Mouse (Mus musculus): ENCODE data around the gene Cct7.
A peak's percentile ranks its signal among the peaks of the same experiment; 100 is the strongest.

Gene Cct7

DNA sequence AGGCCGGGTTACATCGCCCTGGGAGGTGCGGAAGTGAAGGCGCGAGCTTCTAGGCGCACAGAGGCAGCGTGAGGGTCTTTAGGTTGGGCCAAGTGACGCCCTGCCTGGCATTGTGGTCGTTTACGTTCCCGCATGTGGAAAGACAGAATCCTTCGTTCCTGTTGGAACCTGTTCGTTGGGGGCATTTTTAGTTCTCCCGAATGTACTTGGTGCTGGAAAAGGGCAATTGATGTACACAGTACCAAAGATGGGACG lies 1.0 kb downstream of the Cct7 start:
- no peak for DNase-seq (ENCODE audit: low read depth, low spot score)

DNA sequence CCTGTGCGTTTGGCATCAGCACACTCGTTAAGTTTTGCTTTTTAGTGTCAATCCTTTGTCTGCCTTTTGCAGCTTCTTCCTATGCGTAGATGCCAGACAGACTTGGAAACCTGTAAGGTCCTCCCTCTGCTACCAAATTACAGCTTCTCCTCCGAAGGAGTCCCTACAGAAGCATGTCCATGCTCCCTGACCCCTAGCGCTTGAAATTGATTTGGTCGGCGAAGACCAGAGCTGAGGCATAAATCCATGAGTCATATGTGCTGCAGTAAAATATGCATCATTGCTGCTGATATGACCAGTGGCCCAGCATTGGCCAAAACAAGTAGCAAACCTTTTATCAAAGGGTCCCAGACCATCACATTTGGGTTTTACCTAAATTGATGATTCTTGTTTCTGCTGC lies 1.5 kb downstream of the Cct7 start:
- DNase-seq (ENCODE audit: low read depth, low spot score), result no peak

DNA sequence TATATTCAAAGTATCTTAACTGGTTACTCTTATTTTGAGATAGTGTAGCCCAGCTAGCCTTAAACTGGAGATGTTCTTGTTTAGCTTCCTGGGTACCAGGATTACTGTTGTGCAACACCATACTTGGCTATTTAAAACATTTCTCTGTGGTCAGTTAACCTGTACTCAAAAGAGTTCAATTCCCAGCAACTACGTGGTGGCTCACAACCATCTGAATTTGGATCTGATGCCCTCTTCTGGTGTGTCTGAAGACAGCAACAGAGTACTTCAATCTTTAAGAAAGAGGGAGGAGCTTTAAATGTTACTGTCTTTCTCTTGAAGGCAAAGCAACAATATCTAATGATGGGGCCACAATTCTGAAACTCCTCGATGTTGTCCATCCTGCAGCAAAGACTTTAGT lies 8.3 kb downstream of the Cct7 start:
- no peak for DNase-seq (ENCODE audit: low read depth, low spot score)

DNA sequence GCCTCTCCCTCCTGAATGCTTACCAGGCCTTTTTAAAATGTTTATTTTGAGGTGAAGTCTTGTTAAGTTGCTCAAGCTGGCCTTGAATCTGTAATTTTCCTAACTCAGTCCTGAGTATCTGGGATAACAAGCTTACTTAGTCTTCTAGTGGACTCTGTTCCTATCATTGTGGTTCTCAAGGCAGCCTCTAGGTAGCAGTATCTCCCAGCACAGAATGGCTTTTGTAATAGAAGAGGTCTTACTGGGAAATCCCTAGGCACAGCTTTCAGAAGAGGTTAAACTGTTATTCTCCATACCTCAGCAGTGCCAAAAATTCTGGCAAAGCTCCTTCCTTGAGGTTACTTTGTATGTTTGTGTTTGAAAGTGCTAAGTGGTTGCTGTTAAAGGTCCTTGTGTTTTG lies 14.1 kb downstream of the Cct7 start:
- DNase-seq (ENCODE audit: low read depth, low spot score), result peak; percentile 74

DNA sequence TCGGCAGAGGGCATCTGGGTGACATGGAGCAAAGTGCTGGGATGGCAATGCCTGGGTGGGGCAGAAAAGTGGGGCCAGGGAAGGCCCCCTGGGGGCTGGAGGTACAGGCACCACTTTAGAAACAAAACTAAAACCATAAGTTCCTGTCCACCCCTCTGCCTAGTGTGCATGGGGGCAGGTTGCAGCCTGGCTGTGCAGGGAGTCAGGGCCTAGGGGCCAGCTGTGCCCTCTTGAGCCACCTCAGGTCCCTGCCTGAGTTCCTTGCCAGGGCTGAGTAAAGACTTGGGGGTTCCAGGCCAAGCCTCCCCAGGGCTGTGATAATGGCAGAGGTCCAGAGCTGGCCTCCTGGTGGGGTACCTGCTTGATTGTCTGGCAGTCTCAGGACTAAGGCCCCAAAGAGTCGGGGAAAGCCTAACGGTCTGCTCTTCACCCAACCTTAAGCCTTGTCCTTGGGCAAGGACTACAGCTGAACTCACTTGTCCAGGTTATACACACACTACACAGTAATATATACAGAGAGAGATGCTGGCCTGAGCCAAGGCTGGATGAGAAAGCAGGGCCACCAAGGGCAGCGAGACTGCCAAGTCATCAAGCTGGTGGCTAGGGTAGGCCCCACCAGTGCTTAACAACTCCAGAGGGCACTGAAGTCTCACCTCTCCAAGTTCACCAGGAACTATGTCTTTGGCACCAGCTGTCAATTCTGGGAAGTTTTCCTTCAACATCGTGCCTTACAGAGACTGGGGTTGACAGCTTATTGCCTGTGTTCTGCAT lies 18.5 kb downstream of the Cct7 start:
- DNase-seq (ENCODE audit: low read depth, low spot score), result no peak

DNA sequence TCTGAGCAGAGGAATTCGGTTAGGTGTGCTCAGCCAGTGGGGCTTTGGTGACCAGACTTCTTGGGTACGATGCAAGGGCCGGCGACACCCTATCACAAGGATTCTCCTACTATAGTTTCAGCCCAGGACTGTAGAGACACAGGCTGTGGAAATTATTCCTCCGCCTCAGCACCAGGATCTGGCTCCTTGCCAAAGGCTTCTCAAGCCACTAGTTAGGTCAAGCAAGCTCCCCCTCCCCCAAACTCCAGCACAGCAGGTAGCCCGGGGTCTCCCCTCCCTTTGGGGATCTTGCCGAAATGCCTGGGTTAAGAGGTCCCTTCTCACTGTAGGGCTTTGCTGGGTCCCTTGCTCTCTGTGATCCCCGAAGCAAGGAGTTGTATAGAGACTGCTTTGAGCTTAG lies 20.6 kb downstream of the Cct7 start:
- no peak for DNase-seq (ENCODE audit: low read depth, low spot score)

DNA sequence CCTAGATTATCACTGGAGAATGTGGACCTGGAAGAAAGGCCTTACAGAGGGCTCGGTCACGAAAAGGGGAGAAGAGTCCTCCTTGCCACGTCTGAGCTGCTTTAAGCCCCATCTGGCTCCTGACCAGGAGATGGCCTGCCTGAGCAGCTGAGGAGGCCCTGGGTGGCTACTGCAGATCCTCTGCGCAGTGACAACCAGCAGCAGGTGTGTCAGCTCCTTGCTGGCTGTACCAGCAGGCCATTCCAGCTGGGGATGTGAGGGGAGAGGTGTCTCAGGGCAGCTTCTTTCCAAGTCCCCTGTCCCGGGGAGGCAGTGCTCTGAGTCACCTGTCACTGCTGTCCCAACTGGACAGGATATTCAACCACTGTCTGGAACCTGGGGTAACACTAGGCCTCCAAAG lies 21.2 kb downstream of the Cct7 start:
- DNase-seq (ENCODE audit: low read depth, low spot score), result no peak

DNA sequence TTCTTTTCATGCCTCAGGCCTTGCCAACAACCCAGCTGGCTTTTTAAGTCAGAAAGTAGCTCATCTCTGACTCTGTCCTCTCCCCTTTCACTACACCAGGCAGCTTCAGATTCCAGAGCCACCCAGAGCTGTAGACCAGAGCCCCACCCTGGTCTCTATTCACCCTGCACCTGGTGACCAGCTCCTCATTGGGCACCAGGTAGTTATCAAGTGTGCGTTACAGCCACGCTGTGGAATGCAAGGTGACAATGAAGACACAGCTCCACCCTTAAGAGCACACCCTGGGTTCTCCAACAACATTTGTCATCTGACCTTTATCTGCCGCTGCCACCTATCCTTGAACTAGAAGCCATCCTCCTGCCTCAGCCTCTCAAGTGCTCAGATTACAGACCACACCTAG lies 24.3 kb downstream of the Cct7 start:
- no peak for DNase-seq (ENCODE audit: low read depth, low spot score)

DNA sequence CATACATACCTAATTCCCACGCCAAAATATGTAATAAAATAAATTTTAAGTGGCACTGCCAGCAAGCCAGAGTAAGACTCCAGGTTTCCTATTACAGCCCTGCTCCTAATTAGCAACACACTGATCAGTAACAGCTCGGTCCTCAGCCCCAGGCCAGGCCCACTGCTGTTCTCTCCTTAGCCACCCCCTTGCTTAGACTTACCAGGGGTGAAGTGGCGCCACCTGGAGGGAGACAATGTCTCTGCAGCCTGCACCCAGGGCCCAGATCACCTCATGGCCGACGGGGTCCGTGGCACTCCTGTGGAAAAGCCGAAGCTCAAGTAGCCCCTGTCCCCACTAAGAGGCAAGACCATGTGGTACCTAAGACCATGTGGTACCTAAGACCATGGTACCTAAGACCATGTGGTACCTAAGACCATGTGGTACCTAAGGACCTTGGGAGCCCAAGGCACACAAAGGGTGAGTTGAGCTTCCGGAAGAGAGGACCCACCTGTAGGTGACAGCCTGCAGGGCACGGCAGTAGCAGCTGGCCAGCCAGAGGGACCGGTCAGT lies 26.1 kb downstream of the Cct7 start:
- peak; percentile 45 for DNase-seq (ENCODE audit: low read depth, low spot score)

DNA sequence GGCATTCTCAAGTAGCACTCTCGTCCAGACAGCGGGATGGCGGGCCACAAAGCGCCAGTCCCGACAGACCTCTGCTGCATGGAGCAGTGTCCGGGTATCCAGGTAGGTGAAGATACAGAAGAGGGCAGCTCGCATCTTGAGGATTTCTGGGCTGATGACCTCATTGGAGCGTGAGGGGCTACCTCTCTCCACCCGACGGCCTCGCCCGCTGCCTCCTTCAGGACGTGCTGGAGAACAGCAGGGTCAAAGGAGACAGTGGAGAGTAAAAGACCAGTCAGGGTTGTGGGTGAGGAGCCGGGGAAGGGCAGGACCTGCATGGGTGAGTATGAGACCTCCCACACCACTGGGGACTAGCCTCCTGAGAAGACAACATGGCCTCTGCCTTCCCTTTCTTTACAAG lies 27.1 kb downstream of the Cct7 start:
- no peak for DNase-seq (ENCODE audit: low read depth, low spot score)

DNA sequence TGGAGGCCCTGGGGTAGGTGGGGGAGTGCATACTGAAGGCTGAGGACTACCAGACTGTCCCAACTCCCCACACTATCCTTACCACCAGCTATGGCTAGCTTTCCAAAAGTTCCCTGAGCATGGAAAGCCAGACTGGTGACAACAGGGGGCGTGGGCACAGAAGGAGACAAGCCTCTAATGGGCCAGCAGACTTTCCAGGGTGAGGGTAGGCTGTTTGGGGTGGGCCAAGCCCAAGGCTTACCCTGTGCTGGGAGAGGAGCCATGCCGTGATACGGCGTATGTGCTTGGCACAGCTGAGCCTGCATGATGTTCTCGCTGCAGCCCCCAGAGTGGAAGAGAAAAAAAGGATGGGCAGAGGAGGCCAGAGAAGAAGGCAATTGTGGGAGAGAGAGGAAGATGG lies 28.7 kb downstream of the Cct7 start:
- peak; percentile 58 for DNase-seq (ENCODE audit: low read depth, low spot score)

DNA sequence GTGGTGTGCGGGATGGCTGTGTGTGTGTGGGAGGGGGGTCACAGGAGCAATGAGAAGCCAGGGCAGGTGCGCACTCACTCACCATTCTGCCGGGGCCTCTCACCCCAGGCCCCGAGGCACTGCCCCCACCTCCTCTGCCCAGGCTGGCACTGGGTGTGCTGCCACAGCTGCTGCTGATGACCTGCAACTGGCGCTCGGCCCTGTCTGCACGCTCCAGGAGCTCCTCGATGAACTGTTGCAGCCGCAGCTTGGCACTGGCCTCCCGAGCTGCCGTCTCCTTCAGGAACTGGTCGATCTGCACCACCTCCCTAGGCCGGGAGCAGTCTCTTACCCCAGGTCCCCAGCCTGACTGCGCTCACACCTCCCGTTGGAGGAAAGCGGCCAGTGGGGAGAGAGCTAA lies 29.4 kb downstream of the Cct7 start:
- no peak for DNase-seq (ENCODE audit: low read depth, low spot score)

DNA sequence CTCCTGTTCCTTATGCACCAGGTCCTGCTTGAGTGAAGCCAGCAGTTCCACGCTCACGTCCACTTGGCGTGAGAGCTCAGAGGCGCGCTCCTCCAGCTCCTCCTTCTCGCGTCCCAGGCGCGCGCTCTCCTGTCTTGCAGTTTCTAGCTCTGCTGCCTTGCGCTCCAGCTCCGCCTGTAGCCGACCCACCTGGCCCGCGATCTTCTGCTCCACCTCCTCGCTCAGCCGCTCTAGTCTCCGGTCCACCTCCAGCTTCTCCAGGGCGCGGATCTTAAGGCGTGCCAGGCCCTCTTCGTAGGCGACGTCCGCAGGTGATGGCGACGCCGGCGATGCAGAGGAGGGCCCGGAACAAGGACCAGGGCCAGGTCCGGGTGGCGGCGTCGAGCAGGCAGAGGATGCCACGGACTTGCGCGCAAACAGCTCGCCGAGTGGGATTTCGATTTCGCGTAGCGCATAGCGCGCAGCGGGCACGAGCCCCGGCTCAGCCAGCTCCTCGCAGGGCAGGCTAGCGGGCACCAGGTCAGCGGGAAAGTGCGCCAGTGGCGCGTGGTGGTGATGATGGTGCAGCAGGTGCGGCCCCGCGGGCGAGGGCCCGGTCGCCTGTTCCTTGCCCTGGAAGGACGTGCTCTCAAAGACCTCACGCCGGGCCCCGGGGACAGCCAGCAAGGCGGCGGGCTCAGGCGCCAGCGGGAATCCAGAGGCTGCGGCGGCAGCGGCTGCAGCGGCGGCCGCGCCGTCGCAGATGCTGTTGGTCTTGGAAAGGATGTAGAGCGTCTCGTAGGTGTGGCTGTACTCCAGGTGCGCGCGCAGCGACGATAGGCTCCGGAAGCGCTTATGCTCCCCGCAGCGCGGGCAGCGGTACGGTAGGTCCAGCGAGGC lies 32.8 kb downstream of the Cct7 start:
- peak; percentile 59 for DNase-seq (ENCODE audit: low read depth, low spot score)

DNA sequence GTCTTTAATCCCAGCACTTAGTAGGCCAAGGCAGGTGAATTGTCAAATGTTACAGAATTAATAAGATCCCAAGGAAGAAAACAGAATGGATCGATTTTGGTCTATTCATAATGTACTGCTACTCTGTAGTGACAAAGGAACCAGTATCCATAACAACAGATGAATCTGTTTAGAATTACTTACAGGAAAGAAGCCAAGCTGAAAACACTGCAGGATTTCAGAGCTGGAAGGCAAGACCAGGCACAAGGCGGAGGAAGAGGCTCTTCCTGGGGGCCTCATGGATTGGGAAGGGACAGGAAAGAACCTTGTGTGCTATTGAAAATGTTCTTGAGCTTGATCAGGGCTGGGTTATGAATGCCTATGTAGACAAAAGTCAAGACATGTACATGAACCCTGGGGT lies 34.4 kb downstream of the Cct7 start:
- DNase-seq (ENCODE audit: low read depth, low spot score), result no peak

DNA sequence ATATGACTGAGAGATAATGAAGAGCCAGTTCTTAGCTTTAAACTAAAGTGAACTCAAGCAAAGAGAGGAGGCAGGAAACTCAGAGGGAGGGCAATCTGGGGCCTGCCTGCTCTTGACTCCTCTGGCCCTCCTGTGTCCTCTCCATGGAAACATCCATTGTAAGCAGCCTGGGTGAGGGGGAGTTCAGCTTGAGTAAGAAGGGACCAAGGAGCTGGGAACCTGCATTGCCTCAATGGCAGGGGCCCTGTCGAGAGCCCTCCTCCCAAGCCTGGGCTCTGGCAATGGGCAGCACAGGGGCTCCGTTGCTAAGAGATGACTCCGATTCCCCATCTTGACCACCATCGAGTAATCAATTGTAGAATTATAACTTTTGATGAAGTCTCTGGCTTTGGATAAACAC lies 37.2 kb downstream of the Cct7 start:
- DNase-seq (ENCODE audit: low read depth, low spot score), result no peak

DNA sequence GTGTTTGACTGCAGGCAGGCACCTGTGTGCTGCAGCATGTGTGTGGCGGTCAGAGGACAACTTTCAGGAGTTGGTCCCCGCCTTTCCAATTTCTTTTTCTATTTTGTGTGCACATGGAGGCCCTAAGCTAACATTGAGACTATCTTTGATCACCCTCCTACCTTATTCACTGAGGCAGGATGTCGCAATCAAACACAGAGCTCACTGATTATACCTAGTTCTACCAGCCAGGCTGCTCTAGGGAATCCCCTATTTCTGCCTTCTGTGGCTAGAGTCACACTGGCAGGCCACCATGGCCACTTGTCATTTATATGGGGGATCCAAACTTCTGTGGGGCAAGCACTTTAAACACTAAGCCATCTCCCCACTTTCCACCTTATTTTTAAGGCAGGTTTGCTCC lies 38.4 kb downstream of the Cct7 start:
- no peak for DNase-seq (ENCODE audit: low read depth, low spot score)

DNA sequence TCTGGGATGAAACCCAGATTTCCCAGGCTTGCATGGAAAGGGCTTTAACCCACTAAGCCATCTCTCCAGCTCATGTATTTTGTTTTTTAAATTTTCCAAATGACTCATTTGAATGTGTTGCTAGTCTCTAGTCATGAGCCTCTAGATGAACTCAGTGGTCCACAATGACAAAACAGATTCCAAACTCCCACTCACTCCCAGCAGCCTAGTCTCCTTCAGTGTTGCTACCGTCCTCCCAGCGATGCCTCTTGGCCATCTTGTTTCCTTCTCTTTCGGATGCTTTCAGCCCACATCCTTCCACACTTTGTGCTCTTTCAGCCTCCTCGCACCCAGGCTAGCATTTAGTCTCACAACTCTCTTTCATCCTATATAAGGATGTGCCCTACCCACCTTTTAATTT lies 38.9 kb downstream of the Cct7 start:
- peak; percentile 68 for DNase-seq (ENCODE audit: low read depth, low spot score)

DNA sequence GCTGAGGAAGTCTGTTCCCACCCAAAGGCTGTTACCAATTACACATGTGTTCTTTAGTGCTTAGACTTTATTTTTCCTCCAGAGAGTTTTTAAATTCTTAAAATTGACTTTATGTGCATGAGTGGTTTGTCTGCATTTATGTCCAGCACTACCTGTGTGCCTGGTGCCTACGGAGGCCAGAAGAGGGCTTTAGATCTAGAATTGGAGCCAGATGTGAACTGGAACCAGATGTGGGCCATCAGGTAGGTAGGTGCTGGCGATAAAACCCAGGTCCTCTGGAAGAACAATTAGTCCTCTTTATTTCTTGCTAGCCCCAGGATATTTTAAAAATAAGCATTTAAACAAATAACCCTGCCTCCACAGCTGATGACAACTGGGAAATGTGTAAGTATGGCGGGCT lies 40.3 kb downstream of the Cct7 start:
- no peak for DNase-seq (ENCODE audit: low read depth, low spot score)

DNA sequence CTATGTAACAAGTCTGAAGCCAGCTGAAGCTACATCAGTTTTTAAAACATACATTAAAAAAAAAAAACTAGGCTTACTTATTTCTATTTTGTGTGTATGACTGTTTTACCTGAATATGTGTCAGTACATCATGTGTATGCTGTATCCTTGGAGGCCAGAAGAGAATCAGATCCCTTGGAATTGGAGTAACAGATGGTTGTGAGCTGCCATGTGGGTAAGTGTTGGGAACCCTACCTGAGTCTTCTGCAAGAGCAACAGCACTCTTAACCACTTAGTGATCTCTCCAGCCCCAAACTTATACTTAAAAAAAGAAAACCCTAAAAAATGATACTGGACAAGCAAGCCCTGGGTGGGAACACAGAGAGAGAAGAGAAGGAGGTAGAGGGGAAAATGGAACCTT lies 45.7 kb downstream of the Cct7 start:
- peak; percentile 54 for DNase-seq (ENCODE audit: low read depth, low spot score)

DNA sequence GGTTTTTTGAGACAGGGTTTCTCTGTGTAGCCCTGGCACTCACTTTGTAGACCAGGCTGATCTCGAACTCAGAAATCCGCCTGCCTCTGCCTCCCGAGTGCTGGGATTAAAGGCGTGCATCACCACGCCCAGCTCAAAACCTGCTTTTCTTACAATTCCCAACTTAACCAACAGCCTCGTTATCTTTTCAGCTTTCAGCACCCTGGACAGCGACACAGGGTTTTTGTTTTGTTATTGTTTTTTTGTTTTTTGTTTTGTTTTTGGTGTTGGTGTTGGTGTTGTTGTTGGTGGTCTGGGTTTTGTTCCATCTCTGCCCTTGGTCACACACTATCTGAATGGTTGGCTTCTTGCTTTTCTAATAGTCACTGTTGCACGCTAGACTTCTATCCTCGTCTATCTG lies 46.8 kb downstream of the Cct7 start:
- DNase-seq (ENCODE audit: low read depth, low spot score), result no peak

DNA sequence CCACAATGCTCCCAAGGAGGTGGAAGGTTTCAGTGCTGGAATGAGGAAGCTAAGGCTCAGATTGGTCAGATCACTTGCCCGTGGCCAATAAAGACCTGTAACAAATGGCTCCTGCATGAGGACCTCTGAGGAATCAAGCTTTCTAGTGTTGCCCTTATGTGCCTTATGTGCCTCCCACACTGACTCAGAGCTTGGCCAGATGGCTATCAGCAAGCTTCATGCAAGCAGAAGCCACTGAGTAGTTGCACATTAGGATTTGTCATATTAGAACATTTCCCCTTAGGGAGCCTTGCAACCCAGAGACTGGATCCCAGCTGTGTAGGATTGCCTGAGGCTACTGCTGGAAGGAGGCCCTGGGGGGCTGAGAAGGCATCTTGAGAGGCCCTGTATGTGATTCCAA lies 49.1 kb downstream of the Cct7 start:
- peak; percentile 73 for DNase-seq (ENCODE audit: low read depth, low spot score)

DNA sequence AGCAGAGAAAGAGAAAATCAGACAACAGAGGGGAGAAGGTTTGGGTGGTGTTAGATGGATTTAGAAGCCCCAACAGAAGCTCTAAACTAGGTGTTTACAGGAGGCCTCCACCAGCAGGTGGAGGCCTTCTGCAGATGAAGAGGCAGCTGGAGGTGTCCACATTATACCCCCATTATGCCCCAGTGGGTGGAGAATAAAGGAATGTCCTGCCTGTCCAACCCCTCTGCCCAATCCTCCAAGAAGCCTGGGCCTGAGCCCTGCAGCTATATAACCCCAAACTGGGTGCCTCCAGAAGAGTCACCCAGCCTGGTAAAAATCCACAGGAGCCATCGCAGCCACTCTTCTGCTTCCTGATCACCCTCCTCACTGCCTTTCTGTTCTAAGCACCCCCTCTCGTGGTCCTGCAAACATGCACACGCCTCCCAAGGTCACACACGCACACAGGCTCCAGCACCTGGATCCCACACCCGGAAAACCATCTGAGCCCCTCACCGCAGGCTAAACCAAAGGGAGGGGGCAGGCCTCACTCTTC lies 50.3 kb downstream of the Cct7 start:
- DNase-seq (ENCODE audit: low read depth, low spot score), result peak; percentile 68
